Mouse (Mus musculus) MEL (cell line): ENCODE data around the gene Cabp4. TPM values are rescaled to one million over a fixed set of nuclear protein-coding genes. Genes with fewer than 3 reads are reported as not detected.
A peak's percentile ranks its signal among the peaks of the same experiment; 100 is the strongest.

Experiments used
- DNase-seq: peaks from one replicate; pipeline ENCODE4 v3.0.0; 2011; ENCODE audit warnings: low read depth, low spot score
- H3K27ac ChIP-seq: 2 replicates; pipeline ENCODE4 v1.5.1; 2012; ENCODE audit warnings: low read depth, mild to moderate bottlenecking, control low read depth, low read length, moderate library complexity; ENCODE audit not compliant: control insufficient read depth
- H3K27me3 ChIP-seq, 2 experiments: fragments of 150-350 bp in 1 of 2; sonication (generic) in 1 of 2; 2 replicates each; pipeline ENCODE4 v1.6.1; 2012; ENCODE audit warnings: low read length in 2 of 2, mild to moderate bottlenecking in 2 of 2, improper control_type of control experiment in 1 of 2, moderate library complexity in 1 of 2; ENCODE audit not compliant: insufficient read depth in 2 of 2, control insufficient read depth in 1 of 2
- H3K36me3 ChIP-seq, 2 experiments: 2 replicates each; pipeline ENCODE4 v1.6.1; 2012 to 2014; ENCODE audit warnings: low read length in 2 of 2, improper control_type of control experiment in 1 of 2, inconsistent platforms in 1 of 2, mild to moderate bottlenecking in 1 of 2; ENCODE audit not compliant: insufficient read depth in 2 of 2, control insufficient read depth in 1 of 2
- H3K4me1 ChIP-seq, 2 experiments: fragments of 150-350 bp in 1 of 2; sonication (generic) in 1 of 2; 2 replicates each; pipeline ENCODE4 v1.6.1; 2012; ENCODE audit warnings: low read length in 2 of 2, improper control_type of control experiment in 1 of 2, mild to moderate bottlenecking in 1 of 2; ENCODE audit not compliant: insufficient read depth in 2 of 2, control insufficient read depth in 1 of 2
- H3K4me3 ChIP-seq, 2 experiments: fragments of 150-350 bp in 1 of 2; sonication (generic) in 1 of 2; 2 replicates each; pipeline ENCODE4 v1.5.1; 2012; ENCODE audit warnings: low read depth in 2 of 2, low read length in 2 of 2, mild to moderate bottlenecking in 2 of 2, moderate library complexity in 2 of 2, control low read depth in 1 of 2, improper control_type of control experiment in 1 of 2; ENCODE audit not compliant: control insufficient read depth in 1 of 2, insufficient read depth in 1 of 2
- H3K79me2 ChIP-seq: 2 replicates; pipeline ENCODE4 v1.6.1; 2012; ENCODE audit warnings: mild to moderate bottlenecking, low read length, moderate library complexity; ENCODE audit not compliant: control insufficient read depth, poor library complexity, insufficient read depth
- H3K9ac ChIP-seq: 2 replicates; pipeline ENCODE4 v1.6.1; 2012; ENCODE audit warnings: low read depth, mild to moderate bottlenecking, control low read depth, low read length, moderate library complexity; ENCODE audit not compliant: control insufficient read depth, poor library complexity, severe bottlenecking
- H3K9me3 ChIP-seq: fragments of 150-350 bp; sonication (generic); replicated peaks from 2 replicates; pipeline ENCODE4 v1.6.1; 2012; ENCODE audit warnings: mild to moderate bottlenecking, low read length, improper control_type of control experiment, moderate library complexity; ENCODE audit not compliant: insufficient read depth
- BHLHE40 ChIP-seq: IDR thresholded peaks from 2 replicates; pipeline ENCODE4 v1.6.1; 2012; ENCODE audit warnings: low read depth, mild to moderate bottlenecking, inconsistent platforms, low read length, improper control_type of control experiment, borderline replicate concordance
- ELF1 ChIP-seq: IDR thresholded peaks from 2 replicates; pipeline ENCODE4 v1.6.1; 2014; ENCODE audit warnings: low read depth, mild to moderate bottlenecking, inconsistent platforms, low read length, improper control_type of control experiment, moderate library complexity
- EP300 ChIP-seq, 2 experiments: IDR thresholded peaks; 2 replicates each; pipeline ENCODE4 v1.6.1; 2011; ENCODE audit warnings: improper control_type of control experiment in 2 of 2, low read length in 2 of 2, low read depth in 1 of 2, mild to moderate bottlenecking in 1 of 2
- GABPA ChIP-seq: IDR thresholded peaks from 2 replicates; pipeline ENCODE4 v1.6.1; 2012; ENCODE audit warnings: low read depth, mild to moderate bottlenecking, inconsistent platforms, low read length, improper control_type of control experiment, moderate library complexity
- MAX ChIP-seq: IDR thresholded peaks from 2 replicates; pipeline ENCODE4 v1.6.1; 2011; ENCODE audit warnings: low read length, improper control_type of control experiment
- MAZ ChIP-seq: IDR thresholded peaks from 2 replicates; pipeline ENCODE4 v1.6.1; 2012; ENCODE audit warnings: low read depth, mild to moderate bottlenecking, inconsistent platforms, low read length, improper control_type of control experiment
- MEF2A ChIP-seq: IDR thresholded peaks from 2 replicates; pipeline ENCODE4 v1.6.1; 2014; ENCODE audit warnings: low read depth, mild to moderate bottlenecking, inconsistent platforms, low read length, improper control_type of control experiment; ENCODE audit not compliant: poor library complexity, insufficient replicate concordance, severe bottlenecking; ENCODE audit errors: extremely low read depth
- MXI1 ChIP-seq: IDR thresholded peaks from 2 replicates; pipeline ENCODE4 v1.6.1; 2011; ENCODE audit warnings: mild to moderate bottlenecking, low read depth, low read length, improper control_type of control experiment
- MYB ChIP-seq: IDR thresholded peaks from 2 replicates; pipeline ENCODE4 v1.6.1; 2011; ENCODE audit warnings: mild to moderate bottlenecking, low read depth, low read length, improper control_type of control experiment
- MYC ChIP-seq: IDR thresholded peaks from 2 replicates; pipeline ENCODE4 v1.6.1; 2011; ENCODE audit warnings: low read depth, mild to moderate bottlenecking, low read length, improper control_type of control experiment, moderate library complexity
- NELFE ChIP-seq: IDR thresholded peaks from 2 replicates; pipeline ENCODE4 v1.6.1; 2011; ENCODE audit warnings: low read depth, low read length, improper control_type of control experiment
- NRF1 ChIP-seq: IDR thresholded peaks from 2 replicates; pipeline ENCODE4 v1.6.1; 2014; ENCODE audit warnings: low read depth, mild to moderate bottlenecking, inconsistent platforms, low read length, improper control_type of control experiment, moderate library complexity; ENCODE audit not compliant: poor library complexity, insufficient read depth, severe bottlenecking
- POLR2AphosphoS2 ChIP-seq: IDR thresholded peaks from 2 replicates; pipeline ENCODE4 v1.6.1; 2011; ENCODE audit warnings: low read length, improper control_type of control experiment
- POLR2AphosphoS5 ChIP-seq: IDR thresholded peaks from 2 replicates; pipeline ENCODE4 v1.6.1; 2012; ENCODE audit warnings: low read depth, borderline replicate concordance, mild to moderate bottlenecking, inconsistent platforms, low read length, moderate library complexity, mixed read lengths
- RAD21 ChIP-seq: IDR thresholded peaks from 2 replicates; pipeline ENCODE4 v1.6.1; 2011; ENCODE audit warnings: mild to moderate bottlenecking, low read depth, low read length, improper control_type of control experiment
- RCOR1 ChIP-seq: IDR thresholded peaks from 2 replicates; pipeline ENCODE4 v1.6.1; 2012; ENCODE audit warnings: low read depth, mild to moderate bottlenecking, inconsistent platforms, low read length, improper control_type of control experiment
- SIN3A ChIP-seq: IDR thresholded peaks from 2 replicates; pipeline ENCODE4 v1.6.1; 2012; ENCODE audit warnings: low read length, improper control_type of control experiment, inconsistent platforms
- TAL1 ChIP-seq: IDR thresholded peaks from 2 replicates; pipeline ENCODE4 v1.6.1; 2012; ENCODE audit warnings: mild to moderate bottlenecking, inconsistent platforms, low read length, moderate library complexity, mixed read lengths
- TCF12 ChIP-seq: IDR thresholded peaks from 2 replicates; pipeline ENCODE4 v1.6.1; 2014; ENCODE audit warnings: low read depth, mild to moderate bottlenecking, inconsistent platforms, low read length, improper control_type of control experiment, moderate library complexity
- UBTF ChIP-seq: IDR thresholded peaks from 2 replicates; pipeline ENCODE4 v1.6.1; 2012; ENCODE audit warnings: low read depth, mild to moderate bottlenecking, inconsistent platforms, low read length, improper control_type of control experiment, moderate library complexity, borderline replicate concordance; ENCODE audit not compliant: insufficient read depth
- USF1 ChIP-seq: IDR thresholded peaks from 2 replicates; pipeline ENCODE4 v1.6.1; 2014; ENCODE audit warnings: low read depth, mild to moderate bottlenecking, inconsistent platforms, low read length, improper control_type of control experiment, moderate library complexity
- USF2 ChIP-seq, 2 experiments: IDR thresholded peaks; 2 replicates each; pipeline ENCODE4 v1.6.1; 2011 to 2012; ENCODE audit warnings: improper control_type of control experiment in 2 of 2, low read length in 2 of 2, borderline replicate concordance in 1 of 2, inconsistent platforms in 1 of 2, low read depth in 1 of 2, mild to moderate bottlenecking in 1 of 2; ENCODE audit not compliant: insufficient read depth in 1 of 2
- ZKSCAN1 ChIP-seq: IDR thresholded peaks from 2 replicates; pipeline ENCODE4 v1.6.1; 2012; ENCODE audit warnings: low read depth, mild to moderate bottlenecking, inconsistent platforms, low read length, improper control_type of control experiment, moderate library complexity
- ZMIZ1 ChIP-seq: IDR thresholded peaks from 2 replicates; pipeline ENCODE4 v1.6.1; 2012; ENCODE audit warnings: low read depth, mild to moderate bottlenecking, inconsistent platforms, low read length, improper control_type of control experiment, moderate library complexity
- polyA plus RNA-seq, 2 experiments: library from polyadenylated mRNA; stranded (reverse) in 1 of 2; unstranded in 1 of 2; fragments of >175 nt in 1 of 2; fragments of >200 nt in 1 of 2; gene quantifications; 2 replicates each; pipeline versions ENCODE4 v1.2.1 to v1.2.4; 2012; ENCODE audit warnings: low replicate concordance in 2 of 2, low read depth in 1 of 2; ENCODE audit not compliant: insufficient read length in 2 of 2, insufficient read depth in 1 of 2, missing spikeins in 1 of 2
- total RNA-seq: library from RNA; depleted of rRNA; stranded (reverse); fragments of 300-350 nt; gene quantifications from 2 replicates; pipeline ENCODE4 v1.2.3, GENCODE M21; 2012

Gene Cabp4
- total and polyA plus RNA-seq, 3 experiments, result 0.08 to 0.24 TPM; not detected in 1

DNA sequence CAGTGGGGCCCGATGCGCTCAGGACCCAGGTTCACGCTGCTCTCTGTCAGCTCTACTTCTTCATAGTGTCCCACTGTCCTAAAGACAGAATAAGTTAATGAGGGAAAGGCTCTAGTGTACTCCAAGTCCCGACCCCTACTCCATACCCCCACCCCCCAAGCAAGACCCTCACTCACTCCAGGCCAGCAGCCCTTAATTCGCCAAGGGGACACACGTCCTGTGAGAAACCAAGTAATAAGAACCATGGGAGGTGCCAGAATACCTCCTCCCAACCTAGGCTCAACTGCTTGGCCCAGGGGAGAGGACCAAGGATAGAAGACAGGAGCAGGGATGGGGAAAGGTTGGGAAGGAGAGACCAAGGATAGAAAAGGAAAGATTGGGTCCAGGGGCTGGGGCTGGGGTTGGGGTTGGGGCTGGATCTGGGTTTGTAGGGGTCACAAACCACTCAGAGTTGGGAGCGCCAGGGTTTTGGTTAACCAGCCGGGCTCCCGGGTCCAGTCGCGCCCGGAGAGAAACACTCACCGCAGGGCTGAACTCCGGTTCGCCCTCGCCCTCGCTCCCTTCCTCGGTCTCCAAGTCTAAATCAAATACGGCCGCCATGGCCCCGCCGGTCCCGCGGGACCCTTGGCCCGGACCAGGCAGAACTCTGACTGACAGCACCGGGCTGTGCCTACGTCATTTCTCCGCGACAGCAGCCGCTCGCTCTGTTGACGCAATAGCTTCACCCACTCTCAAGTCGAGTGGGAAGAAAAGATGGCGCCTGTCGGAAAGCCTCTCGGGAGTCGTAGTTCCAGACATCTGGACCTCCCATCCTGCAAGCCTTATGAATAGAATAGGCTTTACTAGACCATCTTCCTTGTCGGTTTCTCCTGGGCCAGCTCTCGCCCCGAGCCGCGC, 19.1 kb upstream of the Cabp4 start, which contains the start of gene Rps6kb2 (continued):
- TF ChIP-seq ZKSCAN1 (no peak), MEF2A (no peak), EP300 (IDR thresholded peaks at IDR 0.05; ENCODE audit: low read depth in 1 of 2, low read length in 2 of 2) (no peak), TAL1 (no peak), BHLHE40 (no peak), MAX (no peak), ELF1 (peak; percentile 64), GABPA (no peak), POLR2AphosphoS2 (no peak; the same call in 1 of the 2 replicates), RCOR1 (no peak), MYB (no peak), MXI1 (peak; percentile 88), NRF1 (peak; percentile 42; the same call in 1 of the 2 replicates), TCF12 (peak; percentile 64; the same call in 1 of the 2 replicates), POLR2AphosphoS5 (no peak), MAZ (no peak), UBTF (no peak), USF1 (0 out of 2 replicates have a peak, but pooled peaks have one; percentile 32), NELFE (peak; percentile 61), USF2 (IDR thresholded peaks at IDR 0.05; ENCODE audit: borderline replicate concordance in 1 of 2, insufficient read depth in 1 of 2, low read depth in 1 of 2, low read length in 2 of 2) (no peak)
- TF ChIP-seq, all 39 proteins: peak for 15

GRCm38 (mm10) chr19:4159049-4159448, 15.2 kb upstream of the Cabp4 start:
- TF ChIP-seq GABPA, result no peak
- TF ChIP-seq RAD21, result no peak
- TF ChIP-seq MAZ, result no peak
- TF ChIP-seq MYC, result no peak
- no peak for TF ChIP-seq SIN3A
- no peak for TF ChIP-seq NELFE
- no peak for TF ChIP-seq UBTF
- no peak for TF ChIP-seq ZMIZ1
- TF ChIP-seq, all 39 proteins: peak for 0
- Histone ChIP-seq H3K9me3 (no peaks in the 10 kb centered on the region), H3K4me3 (no peak overlapping the region), H3K27me3 (no peaks in the 10 kb centered on the region), H3K27ac (no peak overlapping the region), H3K9ac (no peak overlapping the region), H3K4me1 (peaks cover 5 to 24% of the 10 kb centered on the region in 2 experiments), H3K36me3 (peaks cover 0 to 12% of the 10 kb centered on the region in 2 experiments; a peak in 3 of 4 replicates), H3K79me2 (peaks cover 10% of the 10 kb centered on the region)
- no peak for DNase-seq
